Mouse (Mus musculus) forebrain, embryonic 14.5 days (tissue): ENCODE data around the gene Zfp560. TPM values are rescaled to one million over a fixed set of nuclear protein-coding genes. Genes with fewer than 3 reads are reported as not detected.

Experiments
- ATAC-seq: fragments of 200-750 bp; cut with Nextera tagmentation; 2 replicates; pipeline ENCODE4 v1.8.0; 2017; ENCODE audit warnings: mild to moderate bottlenecking, moderate library complexity
- DNase-seq: peaks from one replicate; pipeline ENCODE4 v3.0.0-alpha.2; 2015; ENCODE audit warnings: low spot score
- H3K27ac ChIP-seq: fragments of 300-500 bp; sonication (generic); 2 replicates; pipeline ENCODE4 v1.5.1; 2014; ENCODE audit warnings: low read depth, mild to moderate bottlenecking, control low read depth, low read length, moderate library complexity
- H3K27me3 ChIP-seq: fragments of 300-500 bp; sonication (generic); replicated peaks from 2 replicates; pipeline ENCODE4 v1.6.1; 2014; ENCODE audit warnings: low read length, control low read depth, mixed read lengths; ENCODE audit not compliant: control insufficient read depth, insufficient read depth
- H3K36me3 ChIP-seq: fragments of 300-500 bp; sonication (generic); 2 replicates; pipeline ENCODE4 v1.6.1; 2014; ENCODE audit warnings: low read length, control low read depth; ENCODE audit not compliant: control insufficient read depth, insufficient read depth
- H3K4me1 ChIP-seq: fragments of 300-500 bp; sonication (generic); 2 replicates; pipeline ENCODE4 v1.6.1; 2014; ENCODE audit warnings: antibody characterized with exemption, low read length, control low read depth; ENCODE audit not compliant: control insufficient read depth, insufficient read depth
- H3K4me2 ChIP-seq: fragments of 300-500 bp; sonication (generic); 2 replicates; pipeline ENCODE4 v1.6.1; 2014; ENCODE audit warnings: mild to moderate bottlenecking, control low read depth, low read length
- H3K4me3 ChIP-seq: fragments of 300-500 bp; sonication (generic); 2 replicates; pipeline ENCODE4 v1.5.1; 2014; ENCODE audit warnings: low read depth, low read length, control low read depth
- H3K9ac ChIP-seq: fragments of 300-500 bp; sonication (generic); 2 replicates; pipeline ENCODE4 v1.6.1; 2014; ENCODE audit warnings: mild to moderate bottlenecking, low read length, control low read depth, moderate library complexity
- H3K9me3 ChIP-seq: fragments of 300-500 bp; sonication (generic); replicated peaks from 2 replicates; pipeline ENCODE4 v1.6.1; 2016; ENCODE audit warnings: low read length, control low read depth, mixed read lengths; ENCODE audit not compliant: control insufficient read depth
- WGBS: fragments of 180-500 bp; shearing (Covaris S2); extraction: QIAGEN DNeasy Blood & Tissue Kit; methylation state at CpG from one replicate; pipeline ENCODE4 v1.1.7; 2014; 5-methylcytosine and 5-hydroxymethylcytosine counted together
- polyA plus RNA-seq: library from polyadenylated mRNA; unstranded; fragments of >200 nt; fragmentation: Nextera tagmentation; extraction: Ambion mirVana; gene quantifications from 2 replicates; pipeline ENCODE4 v1.2.1, GENCODE M21; 2014

The Zfp560 gene
- polyA plus RNA-seq = 53.9 and 58.6 TPM in 2 replicates

GRCm38 (mm10) chr9:20384532-20385342 is at the start of gene Zfp560:
Zfp560 (minus strand) TSS chr9:20385177.
- 3% methylated on average over 40 of the region's 40 CpGs for WGBS
- ATAC-seq = peak; percentile 99
- no peaks in the 10 kb centered on the region for H3K36me3 ChIP-seq

GRCm38 (mm10) chr9:20430004-20430403 is 45.0 kb upstream of the Zfp560 start:
- no peaks in the 10 kb centered on the region for H3K27me3 ChIP-seq
- no peaks in the 10 kb centered on the region for H3K4me1 ChIP-seq
- 0 out of 2 replicates have a peak, but pooled peaks cover 3% of the 10 kb centered on the region for H3K36me3 ChIP-seq
- no peak for ATAC-seq
- H3K9ac ChIP-seq = no peak overlapping the region
- no peaks in the 10 kb centered on the region for H3K9me3 ChIP-seq
- H3K27ac ChIP-seq = no peak overlapping the region
- DNase-seq = no peak
- no peak overlapping the region for H3K4me3 ChIP-seq
- 86% methylated on average over 3 of the region's 3 CpGs for WGBS
- no peak overlapping the region for H3K4me2 ChIP-seq

More at GRCm38 (mm10) chr9:20384532-20385342, at the start of gene Zfp560:
- no peaks in the 10 kb centered on the region for H3K9me3 ChIP-seq
- H3K4me3 ChIP-seq = peak within 1 kb of the TSS; percentile 61
- peak; percentile 96 for DNase-seq
- no peaks in the 10 kb centered on the region for H3K27me3 ChIP-seq
- peak within 1 kb of the TSS; percentile 52; the same call in 1 of the 2 replicates for H3K27ac ChIP-seq
- peak within 1 kb of the TSS; percentile 72 for H3K4me2 ChIP-seq
- peak within 1 kb of the TSS; percentile 81 for H3K9ac ChIP-seq
- peaks cover 8% of the 10 kb centered on the region; the same call in 1 of the 2 replicates for H3K4me1 ChIP-seq

- Histone ChIP-seq H3K27me3 (no peaks in the 10 kb centered on the region), H3K27ac (no peak overlapping the region), H3K4me1 (no peaks in the 10 kb centered on the region), H3K9me3 (no peaks in the 10 kb centered on the region), H3K36me3 (no peaks in the 10 kb centered on the region), H3K4me3 (no peak overlapping the region), H3K4me2 (no peak overlapping the region), H3K9ac (no peak overlapping the region)
- DNase-seq (no peak), ATAC-seq (no peak)
- 10% methylated on average over 1 of the region's 1 CpGs for WGBS
These were observed 26.5 kb upstream of the Zfp560 start for GRCm38 (mm10) chr9:20411460-20411859.

DNA sequence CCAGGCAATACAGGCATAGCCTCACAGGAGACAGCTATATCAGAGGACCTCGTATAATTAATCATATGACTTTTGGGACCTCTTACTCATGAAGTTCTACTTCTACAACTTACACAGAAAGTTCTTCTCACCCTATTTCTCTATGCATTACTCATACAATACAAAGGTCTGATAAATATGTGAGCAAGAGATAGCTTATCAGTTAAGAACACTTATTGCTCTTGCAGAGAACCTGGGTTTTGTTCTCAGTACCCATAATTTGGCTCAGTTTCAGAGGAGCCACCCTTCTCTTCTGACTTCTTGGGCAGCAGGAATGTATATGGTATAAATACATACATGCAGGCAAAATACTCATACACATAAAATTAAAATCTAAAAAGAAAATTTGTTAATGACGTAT is 24.3 kb upstream of the Zfp560 start:
- 91% methylated on average over 2 of the region's 2 CpGs for WGBS
- no peaks in the 10 kb centered on the region for H3K4me1 ChIP-seq
- H3K9ac ChIP-seq = no peak overlapping the region
- no peak overlapping the region for H3K27ac ChIP-seq
- DNase-seq (no peak), ATAC-seq (no peak)
- H3K4me2 ChIP-seq = no peak overlapping the region
- no peaks in the 10 kb centered on the region for H3K9me3 ChIP-seq
- H3K4me3 ChIP-seq = no peak overlapping the region
- no peaks in the 10 kb centered on the region for H3K27me3 ChIP-seq
- H3K36me3 ChIP-seq = no peaks in the 10 kb centered on the region

- ATAC-seq (no peak; the same call in 1 of the 2 replicates), DNase-seq (no peak)
- H3K9me3 ChIP-seq = no peaks in the 10 kb centered on the region
- peaks cover 8% of the 10 kb centered on the region; the same call in 1 of the 2 replicates for H3K4me1 ChIP-seq
- no peak overlapping the region; the same call in 1 of the 2 replicates for H3K27ac ChIP-seq
- WGBS = 19% methylated on average over 16 of the region's 16 CpGs
- peak overlapping the region; percentile 61 for H3K4me3 ChIP-seq
- no peaks in the 10 kb centered on the region for H3K36me3 ChIP-seq
- peak overlapping the region; percentile 81 for H3K9ac ChIP-seq
- H3K4me2 ChIP-seq = peak overlapping the region; percentile 72
- H3K27me3 ChIP-seq = no peaks in the 10 kb centered on the region
These were observed 346 bp upstream of the Zfp560 start for GRCm38 (mm10) chr9:20385343-20385703.

DNA sequence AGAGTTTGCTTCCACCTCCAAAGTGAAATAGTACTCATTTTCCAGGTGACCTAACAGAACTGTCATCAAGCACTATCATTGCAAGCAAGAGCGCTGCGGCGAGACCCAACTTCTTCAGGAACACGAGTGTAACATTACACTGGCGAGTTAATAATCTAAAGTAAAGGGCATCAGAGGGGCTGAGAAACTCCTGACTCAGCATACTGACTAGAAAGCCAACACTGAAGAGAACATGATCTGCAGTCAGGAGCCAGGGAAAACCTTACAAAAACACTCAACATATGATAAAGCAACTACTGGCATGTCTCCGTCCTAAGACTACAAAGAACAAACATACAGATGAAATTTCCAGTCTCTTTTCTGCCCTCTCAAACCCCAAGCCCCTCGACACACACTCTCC is 1.3 kb downstream of the Zfp560 start:
- DNase-seq = no peak
- peak overlapping the region; percentile 61 for H3K4me3 ChIP-seq
- no peaks in the 10 kb centered on the region for H3K27me3 ChIP-seq
- no peaks in the 10 kb centered on the region for H3K36me3 ChIP-seq
- peaks cover 8% of the 10 kb centered on the region; the same call in 1 of the 2 replicates for H3K4me1 ChIP-seq
- WGBS = 95% methylated on average over 7 of the region's 7 CpGs
- H3K9ac ChIP-seq = peak overlapping the region; percentile 81
- no peak for ATAC-seq
- peak overlapping the region; percentile 72 for H3K4me2 ChIP-seq
- H3K9me3 ChIP-seq = no peaks in the 10 kb centered on the region
- no peak overlapping the region for H3K27ac ChIP-seq

- Histone ChIP-seq H3K4me1 (no peaks in the 10 kb centered on the region), H3K27ac (no peak overlapping the region), H3K9ac (no peak overlapping the region), H3K27me3 (no peaks in the 10 kb centered on the region), H3K4me3 (no peak overlapping the region), H3K36me3 (no peaks in the 10 kb centered on the region), H3K9me3 (peaks cover 2% of the 10 kb centered on the region; the same call in 1 of the 2 replicates), H3K4me2 (no peak overlapping the region)
- DNase-seq (no peak), ATAC-seq (no peak)
- 98% methylated on average over 1 of the region's 1 CpGs for WGBS
These were observed 10.3 kb downstream of the Zfp560 start for GRCm38 (mm10) chr9:20374712-20375111.

GRCm38 (mm10) chr9:20367311-20367710 is 17.7 kb downstream of the Zfp560 start:
- no peak for DNase-seq
- H3K27me3 ChIP-seq = no peaks in the 10 kb centered on the region
- ATAC-seq = no peak
- no peak overlapping the region for H3K4me2 ChIP-seq
- 0 out of 2 replicates have a peak, but pooled peaks cover 7% of the 10 kb centered on the region for H3K36me3 ChIP-seq
- H3K9me3 ChIP-seq = peaks cover 20% of the 10 kb centered on the region
- no peak overlapping the region for H3K27ac ChIP-seq
- H3K4me3 ChIP-seq = no peak overlapping the region
- no peak overlapping the region for H3K9ac ChIP-seq
- WGBS = 91% methylated on average over 2 of the region's 2 CpGs
- H3K4me1 ChIP-seq = no peaks in the 10 kb centered on the region

GRCm38 (mm10) chr9:20348501-20348900 is 36.5 kb downstream of the Zfp560 start:
- no peak overlapping the region for H3K9ac ChIP-seq
- H3K9me3 ChIP-seq = no peaks in the 10 kb centered on the region
- no peak overlapping the region for H3K4me3 ChIP-seq
- H3K27me3 ChIP-seq = no peaks in the 10 kb centered on the region
- no peak overlapping the region for H3K27ac ChIP-seq
- WGBS = 94% methylated on average over 4 of the region's 4 CpGs
- DNase-seq (no peak), ATAC-seq (no peak)
- H3K36me3 ChIP-seq = peaks cover 28% of the 10 kb centered on the region
- H3K4me2 ChIP-seq = no peak overlapping the region
- no peaks in the 10 kb centered on the region for H3K4me1 ChIP-seq
